Mouse (Mus musculus) hindbrain, embryonic 12.5 days (tissue): ENCODE measurements around the gene Zeb2. TPM values are rescaled to one million over a fixed set of nuclear protein-coding genes. Genes with fewer than 3 reads are reported as not detected.
A peak's percentile ranks its signal among the peaks of the same experiment; 100 is the strongest.

Experiments
- ATAC-seq: fragments of 200-750 bp; cut with Nextera tagmentation; 2 replicates; pipeline ENCODE4 v1.8.0; 2017; ENCODE audit warnings: moderate TSS enrichment; ENCODE audit not compliant: low FRiP score
- H3K27ac ChIP-seq: fragments of 300-500 bp; sonication (generic); 2 replicates; pipeline ENCODE4 v1.5.1; 2016; ENCODE audit warnings: mild to moderate bottlenecking
- H3K27me3 ChIP-seq: fragments of 300-500 bp; sonication (generic); 2 replicates; pipeline ENCODE4 v1.6.1; 2016; ENCODE audit warnings: mild to moderate bottlenecking
- H3K36me3 ChIP-seq: fragments of 300-500 bp; sonication (generic); 2 replicates; pipeline ENCODE4 v1.6.1; 2016; ENCODE audit warnings: mild to moderate bottlenecking
- H3K4me1 ChIP-seq: fragments of 300-500 bp; sonication (generic); 2 replicates; pipeline ENCODE4 v1.6.1; 2016
- H3K4me2 ChIP-seq: fragments of 300-500 bp; sonication (generic); replicated peaks from 2 replicates; pipeline ENCODE4 v1.6.1; 2016; ENCODE audit warnings: mild to moderate bottlenecking
- H3K4me3 ChIP-seq: fragments of 300-500 bp; sonication (generic); 2 replicates; pipeline ENCODE4 v1.5.1; 2016; ENCODE audit warnings: mild to moderate bottlenecking
- H3K9ac ChIP-seq: fragments of 300-500 bp; sonication (generic); 2 replicates; pipeline ENCODE4 v1.6.1; 2016; ENCODE audit warnings: mild to moderate bottlenecking, moderate library complexity
- H3K9me3 ChIP-seq: fragments of 300-500 bp; sonication (generic); replicated peaks from 2 replicates; pipeline ENCODE4 v1.6.1; 2016; ENCODE audit warnings: mild to moderate bottlenecking
- WGBS: fragments of 180-500 bp; shearing (Covaris S2); methylation state at CpG from one replicate; pipeline ENCODE4 v1.1.7; 2016; 5-methylcytosine and 5-hydroxymethylcytosine counted together
- polyA plus RNA-seq: library from polyadenylated mRNA; unstranded; fragments of >200 nt; fragmentation: Nextera tagmentation; extraction: Ambion mirVana; gene quantifications from 2 replicates; pipeline ENCODE4 v1.2.1, GENCODE M21; 2016

Zeb2 gene
- polyA plus RNA-seq, 1 experiment from 2014 or later, result 47.3 TPM

- WGBS, result 45% methylated on average over 8 of the region's 8 CpGs
- H3K36me3 ChIP-seq, result no peaks in the 10 kb centered on the region
- no peak overlapping the region for H3K4me2 ChIP-seq
- H3K9ac ChIP-seq, result no peak overlapping the region
- peaks cover 83% of the 10 kb centered on the region for H3K4me1 ChIP-seq
- no peak overlapping the region for H3K27ac ChIP-seq
- ATAC-seq, result no peak
- H3K4me3 ChIP-seq, result no peak overlapping the region
- no peaks in the 10 kb centered on the region for H3K9me3 ChIP-seq
- no peaks in the 10 kb centered on the region for H3K27me3 ChIP-seq
Measured at GRCm38 (mm10) chr2:45102191-45102638, 15.0 kb downstream of the Zeb2 start.

- no peaks in the 10 kb centered on the region for H3K27me3 ChIP-seq
- H3K4me3 ChIP-seq, result no peak overlapping the region
- H3K9me3 ChIP-seq, result no peaks in the 10 kb centered on the region
- 68% methylated on average over 2 of the region's 2 CpGs for WGBS
- H3K4me2 ChIP-seq, result no peak overlapping the region
- peaks cover 85% of the 10 kb centered on the region for H3K4me1 ChIP-seq
- no peaks in the 10 kb centered on the region for H3K36me3 ChIP-seq
- no peak overlapping the region for H3K27ac ChIP-seq
- no peak for ATAC-seq
- H3K9ac ChIP-seq, result no peak overlapping the region
Measured at GRCm38 (mm10) chr2:45101586-45101985, 15.6 kb downstream of the Zeb2 start.

GRCm38 (mm10) chr2:45101040-45101439, 16.2 kb downstream of the Zeb2 start:
- no peak overlapping the region for H3K4me3 ChIP-seq
- H3K9me3 ChIP-seq, result no peaks in the 10 kb centered on the region
- no peak overlapping the region for H3K9ac ChIP-seq
- H3K36me3 ChIP-seq, result no peaks in the 10 kb centered on the region
- WGBS, result 63% methylated on average over 4 of the region's 4 CpGs
- no peak for ATAC-seq
- H3K4me1 ChIP-seq, result peaks cover 83% of the 10 kb centered on the region
- no peak overlapping the region for H3K4me2 ChIP-seq
- H3K27me3 ChIP-seq, result no peaks in the 10 kb centered on the region
- H3K27ac ChIP-seq, result no peak overlapping the region

- no peaks in the 10 kb centered on the region for H3K9me3 ChIP-seq
- no peak overlapping the region for H3K9ac ChIP-seq
- no peak for ATAC-seq
- WGBS, result 70% methylated on average over 7 of the region's 7 CpGs
- H3K4me3 ChIP-seq, result no peak overlapping the region
- H3K27ac ChIP-seq, result no peak overlapping the region
- no peaks in the 10 kb centered on the region for H3K36me3 ChIP-seq
- H3K4me2 ChIP-seq, result no peak overlapping the region
- no peaks in the 10 kb centered on the region for H3K27me3 ChIP-seq
- H3K4me1 ChIP-seq, result peaks cover 83% of the 10 kb centered on the region
Measured at GRCm38 (mm10) chr2:45100628-45101027, 16.6 kb downstream of the Zeb2 start.

GRCm38 (mm10) chr2:45100017-45100416, 17.2 kb downstream of the Zeb2 start:
- no peak for ATAC-seq
- Histone ChIP-seq H3K9ac (no peak overlapping the region), H3K9me3 (no peaks in the 10 kb centered on the region), H3K27ac (no peak overlapping the region), H3K27me3 (no peaks in the 10 kb centered on the region), H3K4me1 (peaks cover 78% of the 10 kb centered on the region), H3K4me3 (no peak overlapping the region), H3K4me2 (no peak overlapping the region), H3K36me3 (no peaks in the 10 kb centered on the region)
- WGBS, result 82% methylated on average over 4 of the region's 4 CpGs

GRCm38 (mm10) chr2:45099081-45099480, 18.1 kb downstream of the Zeb2 start:
- H3K9me3 ChIP-seq, result no peaks in the 10 kb centered on the region
- ATAC-seq, result no peak
- no peak overlapping the region for H3K4me2 ChIP-seq
- WGBS, result 79% methylated on average over 4 of the region's 4 CpGs
- H3K4me3 ChIP-seq, result no peak overlapping the region
- H3K36me3 ChIP-seq, result no peaks in the 10 kb centered on the region
- no peak overlapping the region for H3K9ac ChIP-seq
- peaks cover 72% of the 10 kb centered on the region for H3K4me1 ChIP-seq
- H3K27me3 ChIP-seq, result no peaks in the 10 kb centered on the region
- no peak overlapping the region for H3K27ac ChIP-seq

- H3K27me3 ChIP-seq, result no peaks in the 10 kb centered on the region
- peaks cover 75% of the 10 kb centered on the region for H3K4me1 ChIP-seq
- H3K9ac ChIP-seq, result no peak overlapping the region
- H3K27ac ChIP-seq, result peak overlapping the region; percentile 40; the same call in 1 of the 2 replicates
- H3K4me2 ChIP-seq, result 0 out of 2 replicates have a peak overlapping the region, but pooled peaks have one; percentile 8
- no peak overlapping the region for H3K4me3 ChIP-seq
- no peaks in the 10 kb centered on the region for H3K36me3 ChIP-seq
- 3% methylated on average over 5 of the region's 5 CpGs for WGBS
- no peaks in the 10 kb centered on the region for H3K9me3 ChIP-seq
- ATAC-seq, result no peak
Measured at GRCm38 (mm10) chr2:45097969-45098368, 19.2 kb downstream of the Zeb2 start.

- Histone ChIP-seq H3K9me3 (no peaks in the 10 kb centered on the region), H3K4me3 (no peak overlapping the region), H3K27me3 (no peaks in the 10 kb centered on the region), H3K4me2 (peak overlapping the region; percentile 26; the same call in 1 of the 2 replicates), H3K36me3 (no peaks in the 10 kb centered on the region), H3K27ac (peak overlapping the region; percentile 73), H3K9ac (no peak overlapping the region), H3K4me1 (peaks cover 64% of the 10 kb centered on the region)
- ATAC-seq, result peak; percentile 38
- WGBS, result 26% methylated on average over 10 of the region's 10 CpGs
Measured at GRCm38 (mm10) chr2:45096638-45097247, 20.5 kb downstream of the Zeb2 start.

- no peaks in the 10 kb centered on the region for H3K36me3 ChIP-seq
- ATAC-seq, result peak; percentile 66
- H3K4me3 ChIP-seq, result no peak overlapping the region
- H3K27ac ChIP-seq, result no peak overlapping the region
- H3K9me3 ChIP-seq, result no peaks in the 10 kb centered on the region
- peaks cover 55% of the 10 kb centered on the region for H3K4me1 ChIP-seq
- H3K9ac ChIP-seq, result no peak overlapping the region
- H3K4me2 ChIP-seq, result no peak overlapping the region
- H3K27me3 ChIP-seq, result no peaks in the 10 kb centered on the region
- 36% methylated on average over 9 of the region's 9 CpGs for WGBS
Measured at GRCm38 (mm10) chr2:45095825-45096224, 21.4 kb downstream of the Zeb2 start.

- H3K36me3 ChIP-seq, result no peaks in the 10 kb centered on the region
- H3K4me3 ChIP-seq, result no peak overlapping the region
- 78% methylated on average over 2 of the region's 2 CpGs for WGBS
- peaks cover 52% of the 10 kb centered on the region for H3K4me1 ChIP-seq
- ATAC-seq, result no peak
- no peaks in the 10 kb centered on the region for H3K27me3 ChIP-seq
- H3K4me2 ChIP-seq, result no peak overlapping the region
- H3K9ac ChIP-seq, result no peak overlapping the region
- no peak overlapping the region for H3K27ac ChIP-seq
- H3K9me3 ChIP-seq, result no peaks in the 10 kb centered on the region
Measured at GRCm38 (mm10) chr2:45094371-45094967, 22.7 kb downstream of the Zeb2 start.

- 82% methylated on average over 7 of the region's 7 CpGs for WGBS
Measured at GRCm38 (mm10) chr2:45093479-45093878, 23.7 kb downstream of the Zeb2 start.

GRCm38 (mm10) chr2:45092654-45093053, 24.5 kb downstream of the Zeb2 start:
- 78% methylated on average over 5 of the region's 5 CpGs for WGBS
- H3K9ac ChIP-seq, result no peak overlapping the region
- no peaks in the 10 kb centered on the region for H3K9me3 ChIP-seq
- H3K4me2 ChIP-seq, result no peak overlapping the region
- no peak for ATAC-seq
- H3K4me3 ChIP-seq, result no peak overlapping the region
- H3K4me1 ChIP-seq, result peaks cover 56% of the 10 kb centered on the region
- H3K27ac ChIP-seq, result no peak overlapping the region
- H3K36me3 ChIP-seq, result no peaks in the 10 kb centered on the region
- H3K27me3 ChIP-seq, result no peaks in the 10 kb centered on the region

More at GRCm38 (mm10) chr2:45093479-45093878, 23.7 kb downstream of the Zeb2 start:
- H3K27ac ChIP-seq, result 0 out of 2 replicates have a peak overlapping the region, but pooled peaks have one; percentile 12
- no peak overlapping the region for H3K9ac ChIP-seq
- H3K9me3 ChIP-seq, result no peaks in the 10 kb centered on the region
- ATAC-seq, result no peak
- peaks cover 55% of the 10 kb centered on the region for H3K4me1 ChIP-seq
- no peak overlapping the region for H3K4me2 ChIP-seq
- no peak overlapping the region for H3K4me3 ChIP-seq
- no peaks in the 10 kb centered on the region for H3K36me3 ChIP-seq
- no peaks in the 10 kb centered on the region for H3K27me3 ChIP-seq
